Mouse (Mus musculus): ENCODE results near the gene Ybx2.
"Not testable (repeated sequence)": the region's sequence is repeated elsewhere in the genome, so short reads cannot be mapped to it uniquely, and the experiment has no call there.

The Ybx2 gene

GRCm38 (mm10) chr11:69914917-69915430, 20.6 kb upstream of the Ybx2 start:
- DNase-seq (ENCODE audit: low read depth, low spot score) = no peak

- peak; percentile 76 for DNase-seq (ENCODE audit: low read depth, low spot score)
Measured at GRCm38 (mm10) chr11:69915667-69916627, 19.6 kb upstream of the Ybx2 start.

GRCm38 (mm10) chr11:69916652-69917378, 18.8 kb upstream of the Ybx2 start:
- not testable (repeated sequence) for DNase-seq (ENCODE audit: low read depth, low spot score)

DNA sequence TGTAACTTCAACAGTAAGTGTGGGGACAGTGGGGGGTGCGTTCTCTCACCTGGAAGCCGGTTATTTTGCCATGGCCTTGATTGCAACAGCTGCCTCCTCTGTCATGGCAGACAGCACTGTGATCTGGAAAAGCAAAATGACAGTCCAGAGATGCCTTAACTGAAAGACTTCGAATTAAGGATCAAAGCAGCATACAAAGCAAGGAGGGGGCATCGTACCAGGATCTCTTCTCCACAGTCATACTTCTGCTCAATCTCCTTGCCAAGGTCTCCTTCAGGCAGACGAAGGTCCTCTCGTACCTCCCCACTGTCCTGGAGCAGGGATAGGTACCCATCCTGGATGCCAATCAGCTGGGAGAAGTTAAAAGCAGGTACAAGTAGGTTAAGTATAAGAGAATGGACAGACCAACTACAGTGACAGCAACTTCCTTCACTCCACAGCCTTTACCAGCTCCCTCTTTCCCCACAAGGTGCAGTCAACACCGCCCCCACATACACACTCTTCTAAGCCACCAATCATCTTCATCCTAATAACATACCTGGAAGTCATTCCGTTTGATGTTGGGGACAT, 18.1 kb upstream of the Ybx2 start:
- DNase-seq (ENCODE audit: low read depth, low spot score) = no peak

- no peak for DNase-seq (ENCODE audit: low read depth, low spot score)
Measured at GRCm38 (mm10) chr11:69918118-69918517, 17.5 kb upstream of the Ybx2 start.

- DNase-seq (ENCODE audit: low read depth, low spot score) = no peak
Measured at GRCm38 (mm10) chr11:69919053-69919452, 16.5 kb upstream of the Ybx2 start.

DNA sequence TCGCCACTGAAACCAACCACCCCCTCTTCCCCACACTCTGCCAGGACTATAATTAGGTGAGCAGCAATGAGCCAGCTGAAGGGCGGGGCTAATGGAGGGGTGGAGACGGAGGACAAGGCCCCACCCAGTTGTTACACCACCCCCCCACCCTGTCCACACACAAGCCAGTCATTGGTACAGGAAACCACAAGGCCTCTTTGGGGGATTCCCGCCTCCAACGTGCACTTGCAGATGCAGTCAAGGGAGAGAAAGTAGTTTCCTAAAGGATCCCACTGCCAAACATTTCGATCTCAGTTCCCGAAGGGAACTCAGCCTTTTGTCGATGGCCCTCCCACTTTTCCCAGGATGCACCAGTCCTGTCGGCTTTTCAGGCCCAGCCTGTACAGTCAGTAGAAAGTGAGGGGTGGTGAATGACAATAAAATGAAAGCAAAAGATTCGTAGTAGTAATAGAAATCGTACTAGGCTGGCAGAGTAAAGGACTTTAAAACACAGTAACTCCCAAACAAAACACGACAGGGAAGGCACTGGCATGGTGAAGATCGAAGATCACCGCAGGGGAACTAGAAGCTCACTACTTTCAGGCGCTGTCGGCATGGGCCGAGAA, 15.8 kb upstream of the Ybx2 start:
- DNase-seq (ENCODE audit: low read depth, low spot score) = peak; percentile 86

DNA sequence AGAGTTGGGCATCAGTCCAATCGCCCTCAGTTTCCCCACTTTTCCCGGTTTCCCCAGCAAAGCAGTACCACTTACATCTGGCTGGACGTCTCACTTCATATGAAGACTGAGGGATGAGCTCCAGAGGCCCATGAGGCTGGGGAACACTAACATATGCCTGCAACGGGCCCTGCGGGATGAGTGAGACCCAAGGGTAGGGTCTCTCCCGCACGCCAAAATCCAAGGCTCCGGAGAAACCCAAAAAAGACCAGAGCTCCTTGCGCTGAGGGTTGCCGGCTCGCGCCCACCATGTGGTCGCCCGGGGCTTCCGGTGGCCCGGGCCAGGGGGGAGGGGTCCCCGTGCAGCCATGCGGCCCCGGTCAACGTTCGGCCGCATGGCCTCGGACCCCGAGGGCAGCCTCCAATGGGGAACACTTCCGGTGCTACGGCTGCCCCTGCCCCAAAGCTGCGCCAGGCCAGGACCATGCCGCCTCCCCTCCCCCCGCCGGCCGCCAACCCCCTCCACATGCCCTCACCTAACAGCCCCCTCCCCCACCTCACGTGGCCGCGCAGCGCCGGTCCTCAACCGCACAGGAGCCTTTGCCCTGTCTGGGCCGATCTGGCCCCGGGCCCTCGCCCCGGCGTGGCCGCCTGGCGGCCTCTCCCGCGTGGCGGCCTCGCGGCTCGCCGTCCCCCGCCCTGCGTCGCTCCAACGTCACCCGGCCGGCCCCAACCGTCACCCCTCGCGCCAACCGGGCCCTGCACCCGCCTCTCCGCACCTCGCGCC, 15.1 kb upstream of the Ybx2 start:
- DNase-seq (ENCODE audit: low read depth, low spot score) = no peak

- DNase-seq (ENCODE audit: low read depth, low spot score) = peak; percentile 100
Measured at GRCm38 (mm10) chr11:69921114-69922011, 14.2 kb upstream of the Ybx2 start, which contains the start of gene Eif5a. Gene Eif5a (minus strand): TSS chr11:69921958.

DNA sequence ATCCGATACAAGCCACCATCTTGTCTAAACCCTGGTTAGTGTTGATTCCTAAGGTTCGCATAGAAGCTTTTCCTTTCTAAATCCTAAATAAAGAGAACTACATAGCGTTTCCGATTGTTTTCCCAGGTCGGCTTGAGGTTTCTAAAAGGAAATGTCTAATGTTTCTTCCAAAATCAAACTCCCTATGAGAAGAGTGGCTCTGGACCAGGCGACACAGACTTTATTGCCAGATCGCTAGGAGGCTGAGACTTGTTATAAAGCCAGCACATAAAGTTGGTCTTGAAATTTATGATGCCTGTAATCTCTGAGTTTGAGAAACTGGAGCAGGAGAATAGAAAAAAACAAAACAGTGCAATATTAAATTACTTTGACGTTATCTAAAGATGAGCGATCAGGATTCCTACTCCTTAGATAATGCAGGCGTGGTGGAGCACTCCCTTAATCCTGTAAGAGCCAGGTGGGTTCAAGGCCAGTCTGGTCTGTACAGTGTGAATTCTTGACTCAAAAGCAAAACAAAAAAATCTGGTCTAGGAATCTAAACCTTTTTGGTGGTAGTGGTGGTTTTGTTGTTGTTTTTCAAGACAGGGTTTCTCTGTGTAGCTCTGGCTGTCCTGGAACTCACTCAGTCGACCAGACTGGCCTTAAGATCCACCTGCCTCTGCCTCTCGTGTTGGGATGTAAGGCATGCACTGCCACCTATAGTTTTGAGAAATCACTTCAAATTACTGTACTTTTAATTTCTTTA, 13.4 kb upstream of the Ybx2 start:
- no peak for DNase-seq (ENCODE audit: low read depth, low spot score)

DNA sequence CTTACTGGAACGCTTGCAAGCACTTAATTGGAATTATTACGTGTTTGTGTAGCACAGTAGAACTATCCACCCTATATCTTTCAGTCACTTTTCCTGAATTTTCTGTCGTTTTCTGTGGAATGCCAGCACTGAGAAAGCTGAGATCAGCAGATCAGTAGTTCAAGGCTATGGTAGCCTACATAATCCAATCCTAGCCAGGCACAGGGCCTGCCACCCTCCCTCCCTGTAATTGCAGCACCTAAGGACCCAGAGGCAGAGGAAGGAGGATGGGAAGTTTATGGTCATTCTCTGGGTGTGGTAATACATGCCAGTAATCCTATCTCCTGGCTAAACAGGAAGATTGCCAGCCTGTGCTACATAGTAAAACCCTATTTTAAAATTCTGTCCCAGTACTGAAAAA, 12.8 kb upstream of the Ybx2 start:
- no peak for DNase-seq (ENCODE audit: low read depth, low spot score)

GRCm38 (mm10) chr11:69927501-69927900, 8.1 kb upstream of the Ybx2 start:
- no peak for DNase-seq (ENCODE audit: low read depth, low spot score)

GRCm38 (mm10) chr11:69929712-69930111, 5.9 kb upstream of the Ybx2 start:
- DNase-seq (ENCODE audit: low read depth, low spot score) = no peak

DNA sequence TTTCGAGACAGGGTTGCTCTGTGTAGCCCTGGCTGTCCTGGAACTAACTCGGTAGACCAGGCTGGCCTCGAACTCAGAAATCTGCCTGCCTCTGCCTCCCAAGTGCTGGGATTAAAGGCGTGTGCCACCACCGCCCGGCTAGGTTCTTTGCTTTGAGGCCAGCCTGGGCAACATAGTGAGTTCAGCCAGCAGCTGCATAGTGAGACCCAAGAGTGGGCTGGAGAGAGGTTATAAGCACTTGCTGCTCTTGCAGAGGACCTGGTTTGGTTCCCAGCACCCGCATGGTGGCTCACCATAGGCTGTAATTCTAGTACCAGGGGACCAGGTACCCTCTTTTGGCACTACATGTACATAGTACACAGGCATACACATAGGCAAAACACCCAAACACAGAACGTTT, 5.4 kb upstream of the Ybx2 start:
- not testable (repeated sequence) for DNase-seq (ENCODE audit: low read depth, low spot score)

DNA sequence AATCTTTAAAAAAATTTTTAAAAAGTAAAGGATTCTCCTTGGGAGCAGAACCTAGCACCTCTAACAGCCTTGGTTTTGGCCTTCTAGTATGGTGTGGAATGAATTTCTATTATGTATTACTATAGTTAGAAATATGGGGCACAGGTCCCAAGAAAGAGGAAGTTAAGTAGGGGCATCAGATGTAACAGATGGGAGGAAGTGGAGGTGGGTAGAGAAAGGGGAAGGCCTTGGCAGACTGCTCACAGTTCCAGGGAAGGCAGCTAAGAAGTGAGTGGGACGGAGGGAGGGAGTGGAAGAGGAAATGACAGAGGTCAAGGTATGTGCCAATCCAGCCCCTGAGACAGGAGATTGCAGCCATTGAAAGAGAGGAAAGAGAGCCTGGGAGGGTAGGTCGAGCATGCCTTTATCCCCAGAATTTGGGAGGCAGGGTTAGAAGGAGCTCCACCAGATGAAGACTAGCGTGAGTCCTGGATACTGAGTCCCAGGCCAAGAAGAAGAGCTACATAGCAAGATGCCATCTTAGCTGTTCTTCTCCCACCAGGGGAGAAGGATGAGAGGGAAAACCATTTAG, 4.5 kb upstream of the Ybx2 start:
- DNase-seq (ENCODE audit: low read depth, low spot score) = no peak

GRCm38 (mm10) chr11:69931769-69932168, 3.8 kb upstream of the Ybx2 start:
- no peak for DNase-seq (ENCODE audit: low read depth, low spot score)

DNA sequence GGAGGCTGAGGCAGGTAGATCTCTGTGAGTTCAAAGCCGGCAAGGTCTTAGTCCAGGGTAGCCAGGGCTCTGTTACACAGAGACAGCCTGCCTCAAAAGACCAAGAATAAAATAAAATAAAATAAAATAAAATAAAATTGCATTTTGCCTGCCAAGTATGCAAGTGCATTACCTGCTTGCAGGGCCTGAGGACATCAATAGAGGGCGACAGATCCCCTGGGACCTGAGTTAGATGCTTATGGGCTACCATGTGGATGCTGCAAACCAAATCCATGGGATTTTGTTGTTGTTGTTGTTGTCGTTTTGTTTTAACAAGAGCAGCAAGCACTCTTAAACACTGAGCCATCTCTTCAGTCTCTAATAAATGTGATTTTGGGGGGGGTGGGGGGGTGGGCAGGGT, 3.3 kb upstream of the Ybx2 start:
- no peak for DNase-seq (ENCODE audit: low read depth, low spot score)

- DNase-seq (ENCODE audit: low read depth, low spot score) = no peak
Measured at GRCm38 (mm10) chr11:69933066-69933465, 2.5 kb upstream of the Ybx2 start.

DNA sequence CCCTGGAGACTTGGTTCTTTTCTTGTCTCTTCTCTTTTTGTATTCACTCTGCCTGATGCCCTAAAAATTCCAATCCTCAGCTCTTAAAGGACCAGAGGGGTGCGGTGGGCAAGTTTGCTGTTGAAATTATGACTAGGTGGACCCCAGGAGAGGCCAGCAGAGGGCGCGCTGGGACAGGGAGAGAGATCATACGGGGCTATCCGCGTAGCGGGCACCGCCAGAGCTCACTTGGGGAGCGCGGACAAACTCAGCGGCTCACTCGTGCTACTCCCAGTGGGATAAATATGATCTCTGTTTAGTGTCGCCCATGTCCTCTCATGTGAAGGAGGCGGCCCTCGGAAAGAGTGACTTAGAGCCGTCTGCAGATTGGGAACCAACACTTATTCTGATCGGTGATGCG, 1.4 kb upstream of the Ybx2 start:
- peak; percentile 86 for DNase-seq (ENCODE audit: low read depth, low spot score)
